Mouse (Mus musculus): Measurements from ENCODE around the gene Gm10717. TPM values are rescaled to one million over a fixed set of nuclear protein-coding genes. Genes with fewer than 3 reads are reported as not detected.
"Not testable (repeated sequence)": the region's sequence is repeated elsewhere in the genome, so short reads cannot be mapped to it uniquely, and the experiment has no call there.

Gene Gm10717
- total RNA-seq (2022): under 1 TPM in 2 of 4 experiments, not detected in 2; 0.52 to 0.62 TPM

- DNase-seq: not testable (repeated sequence)
These were observed at the start of gene Gm10717 for GRCm38 (mm10) chr9:3024912-3025467. Gm10717 (plus strand) TSS chr9:3025417.

- DNase-seq: not testable (repeated sequence)
These were observed 24.7 kb upstream of the Gm10717 start, which contains the start of gene Gm10722 for GRCm38 (mm10) chr9:3000445-3000972. Gm10722 (plus strand) TSS chr9:3000922.

GRCm38 (mm10) chr9:3001006-3001405 is 24.2 kb upstream of the Gm10717 start:
- DNase-seq: not testable (repeated sequence)

GRCm38 (mm10) chr9:3001948-3002659 is 23.1 kb upstream of the Gm10717 start:
- peak; percentile 97 for DNase-seq

- not testable (repeated sequence) for DNase-seq
These were observed 22.3 kb upstream of the Gm10717 start, which contains the start of gene Gm11168 for GRCm38 (mm10) chr9:3002794-3003396. Gm11168 (plus strand) TSS chr9:3003346.

GRCm38 (mm10) chr9:3006179-3006578 is 19.0 kb upstream of the Gm10717 start:
- DNase-seq: not testable (repeated sequence)

GRCm38 (mm10) chr9:3006636-3007035 is 18.6 kb upstream of the Gm10717 start:
- peak; percentile 94 for DNase-seq

- DNase-seq: not testable (repeated sequence)
These were observed 17.9 kb upstream of the Gm10717 start for GRCm38 (mm10) chr9:3007272-3007671.

- not testable (repeated sequence) for DNase-seq
These were observed 15.9 kb upstream of the Gm10717 start for GRCm38 (mm10) chr9:3009331-3009730.

- DNase-seq: not testable (repeated sequence)
These were observed 13.1 kb upstream of the Gm10717 start for GRCm38 (mm10) chr9:3012054-3012621.

GRCm38 (mm10) chr9:3012733-3013279 is 12.4 kb upstream of the Gm10717 start, which contains the start of gene Gm10721:
Gm10721 (plus strand) TSS chr9:3013140.
- DNase-seq: not testable (repeated sequence)

- not testable (repeated sequence) for DNase-seq
These were observed 9.9 kb upstream of the Gm10717 start, which contains the start of gene Gm10720 for GRCm38 (mm10) chr9:3015354-3015753. Gm10720 (plus strand) TSS chr9:3015654.

- not testable (repeated sequence) for DNase-seq
These were observed 9.3 kb upstream of the Gm10717 start for GRCm38 (mm10) chr9:3015896-3016295.

GRCm38 (mm10) chr9:3017108-3017507 is 8.1 kb upstream of the Gm10717 start, which contains the start of gene Gm10719:
Gm10719 (plus strand) TSS chr9:3017408.
- DNase-seq: not testable (repeated sequence)

- not testable (repeated sequence) for DNase-seq
These were observed 6.3 kb upstream of the Gm10717 start for GRCm38 (mm10) chr9:3018944-3019343.

GRCm38 (mm10) chr9:3019835-3020727 is 5.1 kb upstream of the Gm10717 start:
- DNase-seq: peak; percentile 37

- DNase-seq: peak; percentile 62
These were observed 2.8 kb upstream of the Gm10717 start for GRCm38 (mm10) chr9:3022316-3023008.

GRCm38 (mm10) chr9:3023312-3023984 is 1.8 kb upstream of the Gm10717 start, which contains the start of gene Gm10718:
Gm10718 (plus strand) TSS chr9:3023547.
- peak; percentile 10 for DNase-seq

GRCm38 (mm10) chr9:3023985-3024648 is 1.1 kb upstream of the Gm10717 start:
- DNase-seq: peak; percentile 94
